Mouse (Mus musculus) kidney, postnatal 0 days (tissue): ENCODE measurements around the gene Lrig3. TPM values are rescaled to one million over a fixed set of nuclear protein-coding genes. Genes with fewer than 3 reads are reported as not detected.
A peak's percentile ranks its signal among the peaks of the same experiment; 100 is the strongest.

Source experiments
- ATAC-seq: fragments of 200-750 bp; cut with Nextera tagmentation; replicated peaks from 2 replicates; pipeline ENCODE4 v1.8.0; 2017; ENCODE audit warnings: low read depth, moderate number of reproducible peaks, moderate TSS enrichment, moderate library complexity; ENCODE audit not compliant: low FRiP score
- DNase-seq: peaks from one replicate; pipeline ENCODE4 v3.0.0-alpha.2; 2016; ENCODE audit warnings: low spot score
- H3K27ac ChIP-seq: fragments of 300-500 bp; sonication (generic); 2 replicates; pipeline ENCODE4 v1.5.1; 2014; ENCODE audit warnings: mild to moderate bottlenecking
- H3K27me3 ChIP-seq: fragments of 300-500 bp; sonication (generic); 2 replicates; pipeline ENCODE4 v1.6.1; 2014; ENCODE audit warnings: low read length, mixed read lengths; ENCODE audit not compliant: insufficient read depth
- H3K36me3 ChIP-seq: fragments of 300-500 bp; sonication (generic); 2 replicates; pipeline ENCODE4 v1.6.1; 2014; ENCODE audit warnings: low read length, mixed read lengths; ENCODE audit not compliant: insufficient read depth
- H3K4me1 ChIP-seq: fragments of 300-500 bp; sonication (generic); replicated peaks from 2 replicates; pipeline ENCODE4 v1.6.1; 2014; ENCODE audit warnings: antibody characterized with exemption, low read length, mixed read lengths; ENCODE audit not compliant: insufficient read depth
- H3K4me2 ChIP-seq: fragments of 300-500 bp; sonication (generic); 2 replicates; pipeline ENCODE4 v1.6.1; 2014; ENCODE audit warnings: mild to moderate bottlenecking, low read length, moderate library complexity, mixed read lengths
- H3K4me3 ChIP-seq: fragments of 300-500 bp; sonication (generic); replicated peaks from 2 replicates; pipeline ENCODE4 v1.5.1; 2014; ENCODE audit warnings: low read depth, low read length
- H3K9ac ChIP-seq: fragments of 300-500 bp; sonication (generic); 2 replicates; pipeline ENCODE4 v1.6.1; 2014; ENCODE audit warnings: low read depth, low read length
- H3K9me3 ChIP-seq: fragments of 300-500 bp; sonication (generic); replicated peaks from 2 replicates; pipeline ENCODE4 v1.6.1; 2016; ENCODE audit warnings: low read length, inconsistent platforms, mixed read lengths
- CTCF ChIP-seq: IDR thresholded peaks from 2 replicates; pipeline ENCODE4 v1.5.1; 2016; ENCODE audit warnings: antibody characterized with exemption, low read depth, mild to moderate bottlenecking, moderate library complexity
- WGBS: fragments of 180-500 bp; shearing (Covaris S2); extraction: QIAGEN DNeasy Blood & Tissue Kit; methylation state at CpG from one replicate; pipeline ENCODE4 v1.1.7; 2014; 5-methylcytosine and 5-hydroxymethylcytosine counted together
- polyA plus RNA-seq: library from polyadenylated mRNA; unstranded; fragments of >200 nt; fragmentation: Nextera tagmentation; extraction: Ambion mirVana; gene quantifications from 2 replicates; pipeline ENCODE4 v1.2.1, GENCODE M21; 2015

The Lrig3 gene
- polyA plus RNA-seq, 1 experiment from 2014 or later, result 16.0 TPM

DNA sequence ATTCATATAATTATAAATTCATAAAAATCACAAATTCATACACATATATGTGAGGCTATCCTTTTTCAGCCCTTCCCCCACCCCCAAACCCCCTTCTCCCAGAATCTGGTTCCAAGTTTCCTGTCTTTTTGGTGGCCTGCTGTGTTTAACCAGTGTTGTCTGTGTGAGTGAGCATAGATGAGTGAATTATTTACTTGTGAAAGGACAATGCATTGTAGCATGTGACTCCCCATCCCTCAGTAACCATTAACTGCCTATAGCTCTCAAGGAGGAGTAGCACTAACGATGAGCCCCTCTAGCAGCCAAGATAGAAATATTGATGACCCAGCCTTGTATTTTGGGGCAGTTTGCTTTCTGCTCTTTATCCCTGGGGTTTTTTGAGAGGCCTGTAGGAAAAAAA, 37.9 kb downstream of the Lrig3 start:
- Histone ChIP-seq H3K4me3 (no peak overlapping the region), H3K4me1 (no peaks in the 10 kb centered on the region), H3K4me2 (no peak overlapping the region), H3K9me3 (no peaks in the 10 kb centered on the region), H3K27me3 (no peaks in the 10 kb centered on the region), H3K9ac (no peak overlapping the region), H3K36me3 (peaks cover 61% of the 10 kb centered on the region), H3K27ac (0 out of 2 replicates have a peak overlapping the region, but pooled peaks have one; percentile 36)
- DNase-seq, result no peak
- WGBS, result 51% methylated on average over 1 of the region's 1 CpGs
- TF ChIP-seq CTCF, result no peak
- ATAC-seq, result no peak

- 85% methylated on average over 11 of the region's 11 CpGs for WGBS
- Histone ChIP-seq H3K9me3 (no peaks in the 10 kb centered on the region), H3K27ac (no peak overlapping the region), H3K4me1 (no peaks in the 10 kb centered on the region), H3K27me3 (no peaks in the 10 kb centered on the region), H3K4me3 (no peak overlapping the region), H3K9ac (no peak overlapping the region), H3K36me3 (peaks cover 75% of the 10 kb centered on the region), H3K4me2 (no peak overlapping the region)
- DNase-seq, result no peak
- no peak for ATAC-seq
- TF ChIP-seq CTCF, result no peak
Measured at GRCm38 (mm10) chr10:126013667-126014066, 47.7 kb downstream of the Lrig3 start.

GRCm38 (mm10) chr10:126014673-126015072, 48.7 kb downstream of the Lrig3 start:
- H3K4me2 ChIP-seq, result no peak overlapping the region
- no peak for DNase-seq
- no peaks in the 10 kb centered on the region for H3K27me3 ChIP-seq
- H3K4me1 ChIP-seq, result no peaks in the 10 kb centered on the region
- no peak overlapping the region for H3K4me3 ChIP-seq
- no peak overlapping the region for H3K9ac ChIP-seq
- ATAC-seq, result no peak
- TF ChIP-seq CTCF, result no peak
- peaks cover 65% of the 10 kb centered on the region for H3K36me3 ChIP-seq
- 91% methylated on average over 8 of the region's 8 CpGs for WGBS
- no peaks in the 10 kb centered on the region for H3K9me3 ChIP-seq
- no peak overlapping the region for H3K27ac ChIP-seq

DNA sequence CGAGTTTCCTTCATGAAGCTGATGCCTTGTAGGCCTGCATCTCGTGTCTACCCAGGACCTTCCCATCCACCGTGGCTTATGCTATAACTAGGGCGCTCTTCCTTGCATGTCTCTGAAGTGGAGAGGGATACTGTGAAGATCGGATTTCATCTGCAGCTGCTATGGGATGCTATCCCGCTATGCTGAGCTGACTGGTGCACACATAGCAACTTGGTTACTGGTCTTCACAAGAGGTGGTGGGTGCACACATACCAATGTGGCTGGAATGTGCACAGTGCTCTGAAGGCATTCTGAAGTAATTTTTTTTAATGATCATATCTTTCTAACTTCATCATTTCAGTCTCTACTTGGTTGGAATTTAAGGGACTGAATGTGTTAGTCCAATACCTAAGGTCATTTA, 49.7 kb downstream of the Lrig3 start:
- Histone ChIP-seq H3K4me2 (no peak overlapping the region), H3K27me3 (no peaks in the 10 kb centered on the region), H3K4me3 (no peak overlapping the region), H3K27ac (no peak overlapping the region), H3K4me1 (no peaks in the 10 kb centered on the region), H3K36me3 (peaks cover 55% of the 10 kb centered on the region), H3K9me3 (no peaks in the 10 kb centered on the region), H3K9ac (no peak overlapping the region)
- no peak for TF ChIP-seq CTCF
- DNase-seq (no peak), ATAC-seq (no peak; the same call in 1 of the 2 replicates)
- WGBS, result 85% methylated on average over 6 of the region's 6 CpGs

DNA sequence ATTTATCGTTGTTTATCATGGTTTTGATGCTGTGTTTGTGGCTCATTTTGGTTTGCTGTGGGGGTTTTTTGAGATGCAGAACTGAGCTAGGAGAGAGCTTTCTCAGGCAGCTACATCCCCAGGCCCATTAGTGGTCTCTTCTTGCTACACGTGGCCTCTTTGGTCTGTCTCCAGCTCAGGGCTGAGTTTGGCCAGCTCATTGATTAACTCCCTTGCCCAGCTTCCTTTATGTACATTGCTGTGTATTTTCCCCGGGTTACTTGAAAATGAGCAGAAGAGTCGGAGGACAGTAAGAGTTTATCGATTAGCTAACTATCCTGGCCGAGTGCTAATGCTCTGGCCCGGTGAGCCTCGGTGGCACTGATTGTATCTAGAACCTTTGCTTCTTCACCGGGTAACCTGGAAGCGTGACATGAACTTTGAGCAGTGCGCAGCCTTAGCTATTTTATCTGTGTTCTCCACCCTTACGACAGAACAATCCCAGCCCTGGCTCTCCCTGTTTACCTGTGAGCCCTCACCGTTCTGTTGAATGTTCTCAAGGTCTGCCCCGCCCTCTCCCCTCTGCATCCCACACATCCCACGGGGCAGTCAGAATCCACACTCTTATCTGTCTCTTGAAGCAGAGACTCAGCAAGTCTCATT, 53.5 kb downstream of the Lrig3 start:
- DNase-seq, result no peak
- H3K27me3 ChIP-seq, result no peaks in the 10 kb centered on the region
- H3K4me1 ChIP-seq, result no peaks in the 10 kb centered on the region
- TF ChIP-seq CTCF, result no peak
- no peak for ATAC-seq
- H3K4me3 ChIP-seq, result no peak overlapping the region
- H3K27ac ChIP-seq, result no peak overlapping the region
- 81% methylated on average over 15 of the region's 15 CpGs for WGBS
- H3K9ac ChIP-seq, result no peak overlapping the region
- no peak overlapping the region for H3K4me2 ChIP-seq
- peaks cover 20% of the 10 kb centered on the region for H3K36me3 ChIP-seq
- no peaks in the 10 kb centered on the region for H3K9me3 ChIP-seq

DNA sequence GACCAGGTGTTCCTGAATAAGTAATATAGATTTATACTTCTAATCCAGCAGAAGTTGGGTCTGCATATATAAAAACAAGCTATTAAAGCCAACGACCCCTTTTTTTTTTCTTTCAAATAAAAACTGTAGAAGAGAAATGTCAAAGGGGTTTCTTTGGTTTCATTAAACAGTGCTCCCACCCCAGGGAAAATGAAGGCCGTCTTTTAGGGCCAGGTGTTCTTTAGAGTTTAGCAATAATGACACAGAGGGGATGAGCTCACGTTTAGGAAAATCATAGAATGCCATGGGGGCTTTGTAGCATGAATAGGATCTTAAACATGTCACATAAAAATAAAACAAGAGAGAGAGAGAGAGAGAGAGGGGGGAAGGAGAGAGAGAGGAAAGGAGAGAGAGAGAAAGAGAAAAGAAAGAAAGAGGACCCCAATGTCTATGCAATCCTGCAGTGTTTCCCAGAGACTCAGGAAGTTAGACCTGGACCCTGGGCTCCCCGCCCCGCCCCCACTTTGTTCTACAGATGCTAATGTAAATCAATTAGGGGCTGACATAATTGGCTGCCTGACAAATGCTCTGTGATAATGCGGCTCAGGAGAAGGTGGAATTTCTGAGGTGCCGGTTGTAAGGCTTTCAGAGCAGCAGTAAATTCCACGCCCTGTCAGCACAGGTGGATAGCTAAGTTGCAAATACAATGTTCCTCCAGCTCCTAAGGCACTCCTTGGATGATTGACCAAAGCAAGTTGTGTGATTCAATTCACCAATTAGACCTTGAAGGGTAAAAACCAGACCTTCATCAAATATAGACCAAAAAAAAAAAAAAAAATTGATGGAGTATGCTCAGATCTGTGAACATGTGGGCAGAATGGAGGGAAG, 62.8 kb downstream of the Lrig3 start:
- no peak for TF ChIP-seq CTCF
- H3K9me3 ChIP-seq, result no peaks in the 10 kb centered on the region
- H3K27me3 ChIP-seq, result no peaks in the 10 kb centered on the region
- H3K9ac ChIP-seq, result no peak overlapping the region
- no peak overlapping the region for H3K4me2 ChIP-seq
- H3K36me3 ChIP-seq, result no peaks in the 10 kb centered on the region
- H3K27ac ChIP-seq, result no peak overlapping the region
- ATAC-seq (no peak), DNase-seq (peak; percentile 25)
- H3K4me3 ChIP-seq, result no peak overlapping the region
- whole genome bisulfite sequencing, result 15% methylated on average over 8 of the region's 8 CpGs
- no peaks in the 10 kb centered on the region for H3K4me1 ChIP-seq
